Mouse (Mus musculus): ENCODE results near the gene Gja5.
A peak's percentile ranks its signal among the peaks of the same experiment; 100 is the strongest.

The Gja5 gene

GRCm38 (mm10) chr3:96904393-96904792, at the start of gene Gja5:
Gene Gja5 (plus strand): TSS chr3:96904693.
- no peak for DNase-seq (ENCODE audit: low spot score in 2 of 2)

- no peak for DNase-seq (ENCODE audit: low spot score in 2 of 2)
These were observed 48.7 kb upstream of the Gja5 start for GRCm38 (mm10) chr3:96855833-96856232.

- DNase-seq (ENCODE audit: low spot score in 2 of 2): no peak
These were observed 44.0 kb upstream of the Gja5 start for GRCm38 (mm10) chr3:96860498-96860897.

- DNase-seq (ENCODE audit: low spot score in 2 of 2): no peak
These were observed 36.6 kb upstream of the Gja5 start for GRCm38 (mm10) chr3:96867863-96868262.

GRCm38 (mm10) chr3:96868566-96868965, 35.9 kb upstream of the Gja5 start:
- no peak for DNase-seq (ENCODE audit: low spot score in 2 of 2)

- no peak for DNase-seq (ENCODE audit: low spot score in 2 of 2)
These were observed 35.4 kb upstream of the Gja5 start for GRCm38 (mm10) chr3:96869091-96869490.

- DNase-seq (ENCODE audit: low spot score in 2 of 2): no peak
These were observed 34.2 kb upstream of the Gja5 start for GRCm38 (mm10) chr3:96870270-96870669.

GRCm38 (mm10) chr3:96871070-96871469, 33.4 kb upstream of the Gja5 start:
- DNase-seq (ENCODE audit: low spot score in 2 of 2): no peak

GRCm38 (mm10) chr3:96872501-96872900, 32.0 kb upstream of the Gja5 start:
- no peak for DNase-seq (ENCODE audit: low spot score in 2 of 2)

- DNase-seq (ENCODE audit: low spot score in 2 of 2): no peak
These were observed 29.5 kb upstream of the Gja5 start for GRCm38 (mm10) chr3:96874808-96875571.

- DNase-seq (ENCODE audit: low spot score in 2 of 2): no peak
These were observed 25.0 kb upstream of the Gja5 start for GRCm38 (mm10) chr3:96879536-96879935.

- no peak for DNase-seq (ENCODE audit: low spot score in 2 of 2)
These were observed 24.1 kb upstream of the Gja5 start for GRCm38 (mm10) chr3:96880385-96880784.

- DNase-seq (ENCODE audit: low spot score in 2 of 2): no peak
These were observed 22.9 kb upstream of the Gja5 start for GRCm38 (mm10) chr3:96881557-96881956.

GRCm38 (mm10) chr3:96882061-96882849, 22.2 kb upstream of the Gja5 start:
- DNase-seq (ENCODE audit: low spot score in 2 of 2): no peak

- no peak for DNase-seq (ENCODE audit: low spot score in 2 of 2)
These were observed 20.8 kb upstream of the Gja5 start for GRCm38 (mm10) chr3:96883690-96884089.

GRCm38 (mm10) chr3:96902336-96902999, 2.0 kb upstream of the Gja5 start:
- no peak for DNase-seq (ENCODE audit: low spot score in 2 of 2)

GRCm38 (mm10) chr3:96904851-96905541, 503 bp downstream of the Gja5 start, which contains the start of gene Gpr89:
Gene Gpr89 (minus strand): TSS chr3:96905346.
- DNase-seq (ENCODE audit: low spot score in 2 of 2): peak; percentile 90 to 94

GRCm38 (mm10) chr3:96905592-96905991, 1.1 kb downstream of the Gja5 start:
- DNase-seq (ENCODE audit: low spot score in 2 of 2): no peak

GRCm38 (mm10) chr3:96920991-96921390, 16.5 kb downstream of the Gja5 start:
- DNase-seq (ENCODE audit: low spot score in 2 of 2): no peak

GRCm38 (mm10) chr3:96924631-96925030, 20.1 kb downstream of the Gja5 start:
- DNase-seq (ENCODE audit: low spot score in 2 of 2): no peak

GRCm38 (mm10) chr3:96925920-96926319, 21.4 kb downstream of the Gja5 start, which contains the start of gene Gja8:
Gene Gja8 (minus strand): TSS chr3:96926020.
- no peak for DNase-seq (ENCODE audit: low spot score in 2 of 2)

GRCm38 (mm10) chr3:96931261-96931681, 26.8 kb downstream of the Gja5 start:
- DNase-seq (ENCODE audit: low spot score in 2 of 2): no peak
